Mouse (Mus musculus): ENCODE measurements at regions not wholly inside any gene's neighbourhood (a gene's known extent, or its start where the extent isn't known, plus 50 kb on each side); places are given as distances from the start of the nearest gene placed in this dataset.

DNA sequence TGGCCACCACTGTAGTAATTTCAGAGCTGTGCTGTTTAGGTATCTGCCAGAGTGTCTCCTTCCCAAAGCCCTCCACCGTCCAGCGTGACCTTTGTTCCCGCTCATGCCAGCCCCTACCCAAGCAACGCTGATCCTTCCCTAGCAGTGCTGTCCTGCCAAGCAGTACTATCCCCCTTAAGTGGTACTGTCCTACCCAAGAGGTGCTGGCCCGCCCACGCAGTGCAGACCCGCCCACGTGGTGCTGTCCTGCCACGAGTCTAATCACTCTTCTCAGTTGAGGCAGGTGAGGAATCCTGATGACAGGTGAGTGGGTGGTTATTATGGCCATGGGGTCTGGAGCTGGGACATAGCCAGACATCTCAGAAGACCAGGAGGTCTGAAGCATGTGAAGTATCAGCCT, 51.7 kb upstream of the Dgkg start:
- TF ChIP-seq CTCF (IDR thresholded peaks at IDR 0.05; ENCODE audit: low read depth): no peak
- no peak for TF ChIP-seq EP300 (IDR thresholded peaks at IDR 0.05; ENCODE audit: low read depth)
